In genomic region chr19:59472844-59473243, GRCm38 (mm10) we compare ENCODE assay signal across 21 mouse cellular contexts. TPM values are rescaled to one million over a fixed set of nuclear protein-coding genes. Genes with fewer than 3 reads are reported as not detected.
DNase-seq lines count a peak whose midpoint lies in the region; ATAC-seq lines count a peak whose summit lies in the region.
"Had no signal": no experiment of that assay in that cellular context is flagged by ENCODE, and none has a peak within 500 bp of the region (broad histone marks: within the 10 kb centered on the region; RNA-seq: fewer than 3 reads in every experiment).

No protein-coding gene starts in this region.

- DNase-seq in frontal cortex, postnatal 10 days (ENCODE audit: low spot score in 2 of 2) = no peak
- DNase-seq in right cerebral cortex, adult 18-20 months = peak; percentile 53
- DNase-seq in right cerebral cortex, postnatal 25 days = no peak
- DNase-seq: adrenal gland, adult 2 months; adrenal gland, postnatal 10 days; adrenal gland, postnatal 25 days; B cell, adult 2 months; cerebellum, adult 11-12 months; cerebellum, adult 2 months; cerebellum, adult 9-11 months; cerebellum, postnatal 14 days; cerebellum, postnatal 36 days; embryo, embryonic 11 days had no signal

- peak; percentile 92 for ATAC-seq in frontal cortex, adult (ENCODE audit: low TSS enrichment)
- no peak for ATAC-seq in activated CD4-positive, CD25-positive, alpha-beta regulatory T cell, adult 4 months
- ATAC-seq: CD4-positive, CD25-positive, alpha-beta regulatory T cell, adult 4 months; forebrain, embryonic 14.5 days; forebrain, embryonic 16.5 days; Patski had no signal

RNA-seq across cellular contexts. Expression of gene Emx2, which starts 14.7 kb away (rescaled TPM):
- polyA plus RNA-seq in activated CD4-positive, CD25-positive, alpha-beta regulatory T cell, adult 4 months (2017; shearing (Covaris generic)) = not detected
- polyA plus RNA-seq: CD4-positive, CD25-positive, alpha-beta regulatory T cell, adult 4 months; erythroblast, embryonic 14.5 days; G1E had no signal
